Mouse (Mus musculus) right cerebral cortex, adult 2 months (tissue): ENCODE results near the gene Zmpste24.
"Not testable (repeated sequence)": the region's sequence is repeated elsewhere in the genome, so short reads cannot be mapped to it uniquely, and the experiment has no call there.

Experiments used
- DNase-seq, 2 experiments: peaks; one replicate each; pipeline ENCODE4 v3.0.0; 2021 to 2022; ENCODE audit warnings: low spot score in 2 of 2

Zmpste24 gene

DNA sequence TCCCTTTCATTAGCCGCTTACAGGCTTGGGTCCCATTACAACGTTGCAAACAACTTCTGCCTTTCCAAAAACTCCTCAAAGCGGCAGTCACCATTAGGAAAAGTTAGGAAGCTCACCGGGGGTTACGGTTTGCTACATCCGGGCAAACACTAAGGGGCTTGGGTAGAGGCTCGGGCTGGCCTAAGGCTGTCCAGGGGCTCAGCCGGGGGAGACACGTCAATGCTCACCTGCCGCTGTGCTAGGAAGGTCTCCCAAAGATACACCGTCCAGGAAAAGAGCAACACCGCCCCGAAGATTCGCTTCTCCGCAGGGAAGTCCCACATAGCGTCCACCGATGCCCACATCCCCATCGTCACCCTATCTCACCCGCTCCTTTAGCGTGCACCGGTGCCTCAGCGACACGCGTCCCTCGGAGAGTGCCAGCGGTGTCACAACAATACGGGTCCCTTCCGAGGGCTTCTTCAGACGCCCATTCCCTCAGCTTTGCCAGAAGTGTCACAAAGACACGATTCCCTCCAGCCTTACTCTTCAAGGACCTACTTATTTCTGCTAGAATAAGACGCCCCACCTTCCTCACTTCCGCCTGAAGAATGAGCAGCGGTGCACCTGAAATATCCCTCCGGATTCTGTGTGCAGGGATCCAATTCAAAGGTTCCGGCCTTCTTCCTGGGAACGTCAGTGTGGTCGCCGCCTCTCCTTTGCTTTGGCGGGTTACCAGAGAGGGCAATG lies at the start of gene Zmpste24:
Gene Zmpste24, minus strand, starts transcription at position 592 of the 729 bp plus-strand sequence.
- peak; percentile 93 for DNase-seq

DNA sequence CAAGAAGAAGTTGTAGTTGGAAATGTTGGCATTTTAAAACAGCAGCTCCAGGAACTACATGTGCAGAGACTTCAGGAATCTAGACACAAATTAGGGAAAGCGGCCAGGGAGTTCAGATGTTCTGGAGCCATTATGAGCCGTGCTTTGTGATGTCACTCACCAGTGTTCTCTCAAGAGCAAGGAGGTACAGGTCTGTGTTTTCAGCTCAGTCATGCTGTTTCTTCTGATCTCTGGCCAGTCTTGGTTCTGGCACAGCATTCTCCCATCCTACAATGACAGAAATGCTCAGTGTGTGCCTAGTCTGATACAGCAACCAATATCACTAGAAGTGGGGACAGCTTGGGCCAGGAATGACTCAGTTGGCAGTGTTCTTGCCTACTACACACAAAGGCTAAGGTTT lies 11.1 kb upstream of the Zmpste24 start, which contains the start of gene Tmco2:
Gene Tmco2, minus strand, starts transcription at position 101 of the 400 bp plus-strand sequence.
- no peak for DNase-seq

DNA sequence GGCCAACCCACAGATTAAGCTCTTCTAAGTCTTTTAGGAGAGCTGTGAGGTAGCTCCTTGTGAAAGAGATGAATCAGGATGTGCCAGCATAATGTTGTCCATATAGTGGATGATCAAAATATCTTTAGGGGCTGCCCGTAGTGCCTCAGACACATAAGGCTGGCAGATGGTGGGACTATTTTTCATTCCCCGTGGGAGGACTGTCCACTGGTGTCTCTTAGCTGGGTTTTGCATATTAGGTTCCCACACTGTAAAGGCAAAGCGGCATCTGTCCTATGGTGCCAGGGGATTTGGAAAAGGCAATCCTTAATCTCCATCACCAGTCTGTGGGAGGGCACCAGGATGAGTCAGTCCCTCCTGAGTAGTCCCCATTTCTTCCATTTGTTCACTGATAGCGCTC lies 5.3 kb upstream of the Zmpste24 start:
- DNase-seq, result peak; percentile 69 to 73

DNA sequence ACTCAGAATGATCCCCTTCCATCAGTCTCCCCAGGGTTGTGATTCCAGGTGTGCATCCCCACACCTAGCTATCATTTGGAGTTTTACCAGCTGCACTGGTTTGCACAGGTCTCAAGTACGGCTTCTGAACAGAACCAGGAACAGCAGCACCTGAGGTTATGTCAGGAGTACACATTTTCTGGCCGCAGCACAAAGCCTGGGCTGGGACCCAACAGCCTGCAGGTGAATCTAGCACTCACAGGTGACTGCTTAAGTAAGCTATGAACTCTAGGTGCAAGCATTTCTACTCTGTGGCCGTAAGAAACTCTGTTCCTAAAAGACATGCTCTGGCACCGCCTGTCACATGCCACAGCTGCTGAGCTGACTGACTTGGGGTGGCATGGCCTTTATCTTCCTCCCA lies 7.8 kb downstream of the Zmpste24 start:
- DNase-seq, result no peak

DNA sequence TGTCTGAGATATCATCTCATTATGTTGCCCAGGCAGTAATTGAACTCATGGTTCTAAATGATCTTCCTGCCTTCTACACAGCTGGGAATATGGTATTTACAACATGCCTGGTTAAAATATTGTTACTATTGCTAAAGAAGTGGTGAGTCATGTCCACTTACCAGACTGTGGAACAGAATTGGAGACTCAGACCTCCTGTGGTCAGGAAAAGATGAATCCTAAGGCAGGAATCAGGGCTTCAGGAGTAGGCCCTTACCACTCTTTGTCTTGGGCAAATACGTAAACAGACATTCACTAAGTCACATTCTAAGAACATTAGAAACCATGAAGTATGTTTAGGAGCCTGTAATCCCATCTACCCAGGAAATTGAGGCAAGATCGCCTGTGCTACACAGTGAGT lies 9.3 kb downstream of the Zmpste24 start:
- DNase-seq, result no peak

DNA sequence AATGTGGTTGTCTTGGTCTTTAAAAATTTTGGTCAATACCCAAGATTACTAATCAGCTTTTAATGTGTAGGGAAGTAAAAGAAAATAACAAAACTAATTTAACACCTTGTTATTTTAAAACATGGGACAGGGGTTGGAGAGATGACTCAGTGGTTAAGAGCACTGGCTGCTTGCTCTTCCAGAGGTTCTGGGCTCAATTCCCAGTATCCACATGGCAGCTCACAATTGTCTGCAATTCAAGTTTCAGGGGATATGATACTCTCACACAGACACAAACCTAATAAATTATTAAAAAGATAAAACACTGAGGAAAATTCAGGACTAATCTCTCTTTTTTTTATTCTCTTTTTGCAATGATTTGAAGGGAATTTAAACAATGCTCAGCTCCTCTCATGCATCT lies 13.5 kb downstream of the Zmpste24 start:
- no peak for DNase-seq

DNA sequence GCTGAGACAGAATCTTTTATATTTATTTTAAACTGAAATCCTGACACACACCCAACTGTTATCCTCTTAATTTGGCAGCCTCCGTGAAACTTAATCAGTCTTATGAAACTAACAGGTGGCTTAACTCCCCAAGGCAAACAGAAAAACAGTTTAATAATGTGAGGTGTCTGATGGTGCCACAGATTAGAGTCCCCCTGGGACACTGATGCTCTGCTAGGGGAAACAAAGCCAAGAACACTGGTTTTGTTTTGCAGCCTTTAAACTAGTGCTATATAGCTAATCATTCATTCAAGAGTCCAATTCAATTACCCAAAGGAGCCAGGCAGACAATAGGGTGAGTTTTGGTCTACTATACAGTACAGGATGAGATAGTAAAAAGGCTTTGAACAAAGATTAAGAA lies 17.6 kb downstream of the Zmpste24 start:
- DNase-seq, result no peak

DNA sequence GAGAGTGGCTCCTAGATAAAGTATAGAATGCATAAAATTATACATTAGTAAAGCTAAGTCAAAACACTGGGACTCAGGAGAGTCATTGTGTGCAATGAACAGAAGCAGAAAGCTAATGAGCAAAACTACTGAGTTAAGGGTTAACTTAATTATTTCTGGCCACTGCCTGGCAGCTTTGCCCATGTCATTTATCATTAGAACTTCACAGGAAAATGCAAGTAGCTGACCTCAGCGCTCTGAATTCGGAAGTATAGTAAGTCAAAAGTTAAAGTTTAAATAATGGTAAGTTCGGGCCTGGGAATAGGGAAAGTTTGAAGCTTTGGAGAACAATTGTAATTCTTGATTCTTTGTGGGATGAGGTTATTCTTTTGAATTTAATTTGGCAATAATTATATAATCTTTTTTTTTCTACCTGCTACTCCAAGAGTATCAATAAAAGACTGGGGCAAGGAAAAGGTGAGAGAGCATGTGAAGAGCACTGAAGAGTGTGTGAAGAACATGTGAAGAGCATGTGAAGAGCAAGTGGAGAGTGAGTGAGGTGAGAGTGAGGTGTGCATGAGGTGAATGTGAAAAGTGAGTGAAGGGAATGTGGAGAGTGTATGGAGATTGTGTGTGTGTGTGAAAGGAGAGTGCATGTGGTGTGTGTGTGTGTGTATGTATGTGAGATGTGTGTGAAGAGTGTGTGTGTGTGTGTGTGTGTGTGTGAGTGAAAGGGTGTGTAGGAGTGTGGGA lies 20.0 kb downstream of the Zmpste24 start:
- no peak for DNase-seq

DNA sequence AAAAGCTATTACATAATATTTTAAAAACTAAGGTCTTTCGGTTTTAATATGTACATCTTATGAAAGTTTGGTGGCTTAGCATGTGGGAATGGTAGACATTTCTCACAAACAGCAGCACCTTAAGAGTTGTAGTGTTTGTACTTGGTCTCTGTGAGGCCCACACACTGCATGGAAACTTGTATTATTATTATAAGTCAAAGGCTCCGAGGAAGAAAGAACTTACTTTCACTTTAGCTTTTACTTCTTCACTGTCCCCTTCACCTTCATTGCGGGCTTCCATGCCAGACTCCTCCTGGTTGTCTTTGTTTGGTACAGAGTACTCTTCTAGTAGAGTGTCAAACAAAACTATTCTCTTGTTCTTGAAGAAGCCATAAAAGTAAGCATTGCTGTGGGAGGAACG lies 23.8 kb downstream of the Zmpste24 start:
- DNase-seq, result no peak

DNA sequence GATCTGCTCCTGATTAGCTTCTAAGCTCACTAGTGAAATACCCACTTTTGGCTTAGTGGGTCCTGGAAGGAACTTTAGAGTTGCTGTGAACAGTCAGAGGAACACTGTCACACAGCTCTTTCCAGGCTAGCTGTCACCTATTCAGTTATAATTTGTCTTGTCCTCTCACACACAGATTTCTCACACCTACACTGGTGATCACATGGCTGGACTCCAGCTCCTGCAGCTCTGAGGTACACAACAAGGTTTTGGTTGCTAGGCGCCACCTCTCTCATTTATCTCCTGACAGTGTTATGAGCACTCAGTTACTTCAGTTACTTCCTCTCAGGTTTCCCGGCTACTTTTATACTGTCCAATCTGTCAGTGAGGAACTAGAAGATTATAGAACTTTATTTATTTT lies 32.7 kb downstream of the Zmpste24 start:
- no peak for DNase-seq

DNA sequence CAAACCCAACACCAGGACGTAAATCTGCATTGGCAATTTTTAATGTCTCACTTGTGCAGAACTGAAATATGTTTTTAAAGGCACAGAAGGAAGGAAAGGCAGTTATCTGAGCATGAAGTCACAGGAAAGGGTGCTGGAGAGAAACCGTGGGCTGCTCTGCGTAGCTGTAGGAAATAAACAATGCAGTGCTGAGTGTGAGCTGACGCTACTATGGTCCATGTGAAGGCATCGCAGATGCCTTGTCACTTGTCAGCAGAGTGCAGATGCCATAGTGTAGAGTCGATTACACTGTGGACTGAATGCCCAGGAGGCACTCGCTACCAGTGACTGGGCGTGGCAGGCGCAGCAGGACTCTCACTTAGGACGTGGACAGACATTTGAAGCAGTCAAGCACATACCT lies 38.8 kb downstream of the Zmpste24 start:
- DNase-seq, result not testable (repeated sequence)

DNA sequence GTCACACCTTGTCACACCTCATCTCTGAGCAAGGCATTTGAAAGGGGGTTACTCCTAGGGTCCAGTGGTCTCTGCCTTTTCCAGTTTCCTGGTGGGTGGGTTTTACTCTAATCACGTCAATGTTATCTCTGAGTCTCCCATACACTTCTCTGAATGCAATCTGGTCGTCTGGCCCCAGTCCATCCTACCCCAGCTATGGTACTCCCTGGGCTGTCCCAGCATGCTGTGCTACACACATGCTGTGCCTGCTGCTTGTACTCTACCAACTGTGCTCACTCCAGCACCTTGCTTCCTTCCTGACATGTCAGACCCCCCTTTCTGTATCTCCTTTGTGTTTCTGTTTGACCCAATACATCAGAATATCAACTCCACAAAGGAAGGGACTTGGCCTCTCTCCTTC lies 41.0 kb downstream of the Zmpste24 start:
- DNase-seq, result no peak

DNA sequence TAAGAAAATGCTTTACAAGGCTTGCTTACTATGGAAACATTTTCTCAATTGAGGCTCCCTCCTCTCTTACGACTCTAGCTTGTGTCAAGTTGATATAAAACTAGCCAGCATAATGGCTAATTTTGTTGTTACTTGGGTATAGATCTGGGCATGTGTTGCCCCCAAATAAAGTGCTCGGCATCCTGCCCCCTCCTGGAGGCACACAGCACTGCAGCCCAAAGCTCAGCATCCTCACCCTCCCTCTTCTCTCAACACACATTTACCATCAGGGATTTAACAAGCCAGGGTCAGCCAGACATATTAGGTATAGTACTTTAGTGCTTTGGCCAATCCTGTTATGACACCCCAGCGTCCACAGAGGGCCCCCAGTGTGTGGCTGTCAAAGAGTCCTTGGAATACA lies 41.7 kb downstream of the Zmpste24 start:
- DNase-seq, result peak in 1 of 2 experiments; percentile 27

DNA sequence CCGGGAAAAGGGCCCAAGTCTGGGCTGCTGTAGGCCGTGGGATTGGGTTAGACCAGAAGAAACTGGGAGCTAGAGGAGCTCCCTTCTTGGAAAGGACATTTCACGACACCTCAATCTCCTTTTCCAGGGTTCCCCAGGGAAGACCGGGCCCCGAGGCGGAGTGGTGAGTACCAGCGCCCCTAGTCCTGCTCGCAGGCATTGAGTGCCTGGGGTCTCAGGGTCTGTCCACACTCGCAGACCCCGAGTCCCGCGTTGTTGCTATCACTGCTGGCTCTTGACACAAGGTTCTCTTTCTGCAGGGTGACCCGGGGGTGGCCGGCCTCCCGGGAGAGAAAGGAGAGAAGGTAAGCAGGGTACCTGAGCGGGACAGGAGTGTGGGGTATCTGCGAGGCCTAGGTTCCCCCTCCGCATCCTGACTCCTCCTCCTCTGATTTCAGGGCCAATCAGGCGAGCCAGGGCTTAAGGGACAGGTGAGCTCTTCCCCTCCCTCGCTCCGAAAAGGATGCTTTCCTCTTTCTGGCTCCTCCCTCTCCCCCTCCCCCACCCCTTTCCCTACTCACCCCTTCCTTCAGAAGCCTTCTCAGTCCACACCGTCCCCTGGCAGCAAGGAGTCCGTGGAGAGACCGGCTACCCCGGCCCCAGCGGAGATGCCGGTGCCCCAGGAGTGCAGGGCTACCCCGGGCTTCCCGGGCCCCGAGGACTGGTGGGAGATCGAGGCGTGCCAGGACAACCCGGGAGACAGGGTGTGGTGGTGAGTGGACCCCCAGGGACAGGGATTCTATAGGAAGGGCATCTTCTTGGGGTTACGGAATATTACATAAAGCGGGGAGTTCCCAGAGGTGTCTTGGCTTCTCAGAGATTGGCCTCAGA lies 45.4 kb downstream of the Zmpste24 start:
- DNase-seq, result peak in 1 of 2 experiments; percentile 23

DNA sequence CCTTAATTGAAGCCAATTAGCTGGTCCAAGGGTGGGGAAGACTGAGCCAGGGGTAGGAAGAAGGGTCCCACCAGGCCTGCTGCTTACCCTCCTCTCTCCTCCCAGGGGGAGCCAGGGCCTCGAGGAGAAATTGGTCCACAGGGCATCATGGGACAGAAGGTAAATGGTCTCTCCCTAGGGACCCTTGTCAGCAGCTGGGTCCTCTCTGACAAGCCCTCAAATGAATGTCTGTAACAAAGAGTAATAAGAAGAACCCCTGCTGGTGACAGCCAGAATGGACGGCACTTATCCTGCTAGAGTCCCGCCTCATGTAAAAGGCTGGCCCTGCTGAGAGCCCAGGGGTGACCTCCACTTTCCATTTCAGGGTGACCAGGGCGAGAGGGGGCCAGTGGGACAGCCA lies 46.2 kb downstream of the Zmpste24 start:
- DNase-seq, result no peak

DNA sequence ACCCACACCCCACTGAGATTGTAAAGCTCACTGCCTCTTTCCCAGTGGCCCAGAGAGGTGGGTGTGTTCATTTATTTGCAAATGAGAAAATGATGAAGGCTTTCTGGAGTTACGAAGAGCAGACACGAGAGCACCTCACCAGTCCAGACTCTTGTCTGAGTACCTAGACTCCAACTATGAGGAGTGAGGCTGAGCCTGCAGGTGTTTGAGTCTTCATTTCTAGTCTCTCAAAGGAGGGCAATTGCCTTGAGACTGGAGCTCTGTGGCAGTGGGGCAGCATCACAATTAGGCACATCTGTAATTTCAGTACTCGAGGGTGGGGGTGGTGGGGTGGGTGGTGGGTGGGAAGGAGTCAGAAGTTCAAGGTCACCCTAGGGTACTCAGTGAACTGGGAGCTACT lies 55.1 kb downstream of the Zmpste24 start:
- DNase-seq, result no peak

DNA sequence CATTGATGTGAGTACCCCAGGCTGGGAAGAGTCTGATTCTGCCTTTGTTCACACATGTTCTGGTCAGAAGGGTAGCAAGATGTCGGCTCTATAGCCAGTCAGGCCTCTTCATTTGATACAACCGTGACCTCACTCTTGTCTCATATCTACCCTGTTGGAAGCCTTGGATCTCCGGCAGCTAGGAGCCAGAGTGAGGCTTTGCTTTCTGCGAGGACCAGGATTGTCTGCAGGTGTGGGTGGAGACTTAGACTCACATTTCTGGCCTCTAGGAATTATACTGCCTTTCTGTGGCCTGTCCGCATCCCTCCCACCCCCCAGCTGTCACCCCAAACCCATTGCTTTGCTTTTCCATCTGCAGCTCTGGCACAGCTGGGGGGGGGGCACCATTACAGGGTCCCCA lies 55.6 kb downstream of the Zmpste24 start:
- DNase-seq, result no peak

DNA sequence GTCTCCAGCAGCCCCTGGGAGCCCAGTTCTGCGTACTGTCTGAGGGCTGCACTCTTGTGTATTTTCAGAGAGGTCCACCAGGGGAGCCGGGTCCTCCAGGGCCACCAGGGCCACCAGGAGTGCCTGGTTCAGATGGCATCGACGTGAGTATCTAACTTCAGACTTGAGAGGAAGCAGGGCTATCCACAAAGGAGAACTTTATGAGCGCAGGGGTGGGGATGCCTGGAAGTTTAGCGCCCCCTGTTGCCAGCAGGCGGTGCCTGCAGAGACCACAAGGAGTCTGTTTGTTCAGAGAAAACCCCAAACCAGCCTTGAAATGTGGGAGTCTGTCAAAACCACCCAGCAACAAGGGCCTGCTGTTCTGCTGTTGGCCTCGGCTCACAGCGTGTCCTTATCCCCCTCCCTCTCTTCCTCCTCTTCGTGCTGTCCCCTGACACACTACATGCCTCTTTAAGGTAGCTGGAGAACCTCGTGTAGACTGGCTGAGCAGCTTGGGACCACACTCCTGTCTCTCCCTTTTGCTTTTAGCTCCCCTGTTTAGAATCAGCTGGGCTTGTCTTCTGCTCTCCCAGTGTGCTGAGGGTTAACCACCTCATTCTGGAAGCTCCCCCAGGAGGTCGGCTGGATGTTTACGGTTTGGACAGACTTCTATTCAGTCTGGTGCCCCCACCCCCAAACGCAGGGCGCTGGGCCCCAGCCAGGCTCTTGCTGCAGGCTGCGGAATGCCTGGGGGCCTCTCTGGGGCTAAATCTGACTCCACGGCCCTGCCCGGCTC lies 57.0 kb downstream of the Zmpste24 start:
- peak; percentile 63 to 67 for DNase-seq

DNA sequence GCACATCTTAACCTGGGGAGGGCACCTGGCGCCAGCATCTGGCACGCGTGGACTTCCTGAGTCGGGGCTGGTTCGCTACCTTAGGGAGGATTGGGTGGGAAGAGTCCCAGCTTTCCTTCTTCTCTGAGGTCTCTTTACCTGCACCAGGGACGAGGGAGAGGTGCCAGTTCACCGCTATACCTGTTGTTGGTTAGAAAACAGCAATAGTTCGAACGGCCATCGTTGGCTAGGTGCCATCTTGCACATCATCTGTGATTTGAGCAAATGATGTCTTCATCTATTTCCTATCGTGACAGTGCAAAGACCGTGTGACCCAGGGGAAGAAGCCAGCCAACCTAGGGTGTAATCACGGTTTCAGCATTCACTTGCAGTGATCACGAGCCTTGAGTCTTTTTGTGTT lies 57.7 kb downstream of the Zmpste24 start:
- no peak for DNase-seq

DNA sequence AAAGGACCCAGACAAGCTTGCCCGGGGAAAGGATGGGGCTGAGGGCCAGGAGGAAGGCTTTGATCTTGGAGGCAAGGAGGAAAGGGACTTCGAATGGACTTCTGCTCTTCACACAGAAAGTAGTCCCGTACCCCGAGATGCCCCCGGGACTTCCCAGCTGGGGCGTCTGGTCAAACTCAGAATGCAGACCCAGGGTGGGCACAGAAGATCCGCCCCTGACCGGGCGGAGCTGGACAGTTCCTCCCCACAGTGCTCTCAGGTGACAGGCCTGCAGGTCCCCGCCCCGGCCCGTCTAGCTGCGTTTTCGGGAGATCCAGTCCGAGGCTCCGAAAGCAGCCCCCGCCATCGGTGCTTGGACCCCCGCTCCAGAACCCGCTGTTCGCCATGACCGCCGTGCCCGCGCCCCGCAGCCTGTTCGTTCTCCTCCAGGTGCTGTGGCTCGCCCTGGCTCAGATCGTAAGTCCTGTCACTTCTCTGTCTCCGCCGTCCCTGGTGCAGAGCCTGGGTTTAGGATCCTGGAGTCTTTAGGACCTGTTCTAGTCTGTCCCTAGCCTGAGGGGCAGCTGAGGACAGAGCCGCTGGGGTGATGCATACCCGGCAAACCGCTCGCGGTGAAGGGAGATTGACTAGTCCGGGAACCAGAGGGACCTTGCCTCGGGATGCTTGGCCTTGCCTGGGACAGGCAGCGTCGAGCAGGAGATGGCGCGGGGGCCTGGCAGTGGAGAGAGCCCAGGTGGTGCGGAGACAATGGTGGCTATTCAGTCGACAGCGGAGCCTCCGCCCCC lies 58.5 kb downstream of the Zmpste24 start, which contains the start of gene Col9a2:
Gene Col9a2, plus strand, starts transcription at position 55 of the 785 bp plus-strand sequence.
- DNase-seq, result no peak

DNA sequence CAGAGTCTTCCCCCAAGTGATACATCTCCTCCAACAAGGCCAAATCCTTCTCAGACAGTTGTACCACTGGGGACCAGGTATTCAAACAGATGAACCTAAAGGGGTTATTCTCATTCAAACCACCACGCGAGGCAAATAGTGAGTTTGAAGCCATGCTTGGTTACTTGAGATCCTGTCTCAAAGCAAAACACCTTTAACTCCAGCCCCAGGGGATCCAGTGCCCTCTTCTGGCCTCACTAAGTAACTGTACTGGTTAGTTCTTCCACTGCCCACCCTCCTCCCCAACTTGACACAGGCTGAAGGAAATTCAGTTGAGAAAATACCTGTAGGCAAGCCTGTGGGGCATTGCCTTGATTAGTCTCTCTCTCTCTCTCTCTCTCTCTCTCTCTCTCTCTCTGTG lies 65.0 kb downstream of the Zmpste24 start:
- DNase-seq, result no peak
